Mouse (Mus musculus): ENCODE data around the gene Lrrc55. TPM values are rescaled to one million over a fixed set of nuclear protein-coding genes. Genes with fewer than 3 reads are reported as not detected.
"Not testable (repeated sequence)": the region's sequence is repeated elsewhere in the genome, so short reads cannot be mapped to it uniquely, and the experiment has no call there.

Gene Lrrc55
- 0.45 and 0.46 TPM in 2 replicates for polyA plus RNA-seq (2016; fragmentation: Nextera tagmentation; extraction: Ambion mirVana)

DNA sequence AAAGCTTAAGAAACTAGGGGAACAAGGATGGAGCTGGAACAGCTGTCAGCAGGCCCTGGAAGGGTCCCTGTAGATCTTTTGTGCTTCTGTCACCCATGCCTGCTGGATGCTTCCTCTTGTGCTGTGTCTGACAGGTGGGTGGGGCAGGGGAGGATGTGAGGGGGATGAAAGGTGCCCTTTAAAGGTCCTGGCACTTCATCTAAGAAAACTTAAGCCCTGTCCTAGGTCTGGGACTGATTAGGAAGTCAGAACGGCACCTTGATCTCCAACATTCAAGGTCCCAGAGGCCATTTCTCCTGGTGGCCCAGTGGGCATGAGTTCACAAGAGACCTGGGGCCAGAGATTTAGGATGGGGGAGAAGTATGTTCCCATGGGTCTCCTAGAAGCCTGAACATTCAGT is at the start of gene Lrrc55:
Lrrc55 (minus strand) TSS at position 297 of the 400 bp plus-strand sequence.
- Histone ChIP-seq H3K4me2 (peak within 1 kb of the TSS; percentile 66), H3K4me3 (replicated peaks) (peak within 1 kb of the TSS; percentile 34), H3K27me3 (peaks cover 23% of the 10 kb centered on the region), H3K4me1 (replicated peaks) (peaks cover 9% of the 10 kb centered on the region; the same call in 1 of the 2 replicates), H3K36me3 (no peaks in the 10 kb centered on the region), H3K9ac (replicated peaks) (0 out of 2 replicates have a peak within 1 kb of the TSS, but pooled peaks have one; percentile 47), H3K27ac (no peak within 1 kb of the TSS), H3K9me3 (no peaks in the 10 kb centered on the region)
- WGBS, result 79% methylated on average over 1 of the region's 1 CpGs
- no peak for ATAC-seq (ENCODE audit: insufficient number of reproducible peaks, insufficient read depth, low FRiP score, low TSS enrichment, low read depth)

- WGBS, result 10% methylated on average over 4 of the region's 4 CpGs
- H3K9ac ChIP-seq (replicated peaks), result no peak overlapping the region
- peak; percentile 53; the same call in 1 of the 2 replicates for ATAC-seq (ENCODE audit: insufficient number of reproducible peaks, insufficient read depth, low FRiP score, low TSS enrichment, low read depth)
These were observed 49.6 kb upstream of the Lrrc55 start for GRCm38 (mm10) chr2:85246506-85247082.

GRCm38 (mm10) chr2:85245737-85246136 is 48.7 kb upstream of the Lrrc55 start:
- H3K36me3 ChIP-seq, result no peaks in the 10 kb centered on the region
- no peak overlapping the region for H3K27ac ChIP-seq
- H3K4me1 ChIP-seq (replicated peaks), result no peaks in the 10 kb centered on the region
- H3K9me3 ChIP-seq, result no peaks in the 10 kb centered on the region
- WGBS, result 55% methylated on average over 5 of the region's 5 CpGs
- ATAC-seq (ENCODE audit: insufficient number of reproducible peaks, insufficient read depth, low FRiP score, low TSS enrichment, low read depth), result no peak
- no peaks in the 10 kb centered on the region for H3K27me3 ChIP-seq
- no peak overlapping the region for H3K4me2 ChIP-seq
- H3K9ac ChIP-seq (replicated peaks), result no peak overlapping the region
- no peak overlapping the region for H3K4me3 ChIP-seq (replicated peaks)

More at GRCm38 (mm10) chr2:85246506-85247082, 49.6 kb upstream of the Lrrc55 start:
- Histone ChIP-seq H3K9me3 (no peaks in the 10 kb centered on the region), H3K4me3 (replicated peaks) (no peak overlapping the region), H3K4me2 (no peak overlapping the region), H3K4me1 (replicated peaks) (no peaks in the 10 kb centered on the region), H3K27ac (no peak overlapping the region), H3K27me3 (no peaks in the 10 kb centered on the region), H3K36me3 (no peaks in the 10 kb centered on the region)

GRCm38 (mm10) chr2:85238068-85238667 is 41.2 kb upstream of the Lrrc55 start:
- H3K27me3 ChIP-seq, result no peaks in the 10 kb centered on the region
- no peak overlapping the region for H3K27ac ChIP-seq
- H3K4me1 ChIP-seq (replicated peaks), result no peaks in the 10 kb centered on the region
- H3K4me3 ChIP-seq (replicated peaks), result no peak overlapping the region
- WGBS, result 19% methylated on average over 4 of the region's 4 CpGs
- H3K9me3 ChIP-seq, result no peaks in the 10 kb centered on the region
- no peak overlapping the region for H3K9ac ChIP-seq (replicated peaks)
- H3K4me2 ChIP-seq, result no peak overlapping the region
- no peak for ATAC-seq (ENCODE audit: insufficient number of reproducible peaks, insufficient read depth, low FRiP score, low TSS enrichment, low read depth)
- H3K36me3 ChIP-seq, result no peaks in the 10 kb centered on the region

DNA sequence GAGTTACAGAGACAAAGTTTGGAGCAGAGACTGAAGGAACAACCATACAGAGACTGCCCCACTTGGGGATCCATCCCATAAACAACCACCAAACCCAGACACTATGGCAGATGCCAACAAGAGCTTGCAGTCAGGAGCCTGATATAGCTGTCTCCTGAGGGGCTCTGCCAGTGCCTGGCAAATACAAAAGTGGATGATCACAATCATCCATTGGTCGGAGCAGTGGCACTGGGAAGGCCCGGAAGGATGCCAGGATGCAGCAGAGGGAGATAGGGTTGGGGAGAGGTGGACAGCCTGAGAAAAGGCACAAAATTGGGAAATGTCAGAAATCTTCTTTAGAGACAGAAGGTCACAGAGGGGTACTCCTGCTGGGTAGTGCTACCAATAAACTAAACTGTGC is 40.2 kb upstream of the Lrrc55 start:
- not testable (repeated sequence) for H3K4me2 ChIP-seq; H3K27me3 ChIP-seq; ATAC-seq (ENCODE audit: insufficient number of reproducible peaks, insufficient read depth, low FRiP score, low TSS enrichment, low read depth); H3K27ac ChIP-seq; H3K9me3 ChIP-seq; H3K4me3 ChIP-seq (replicated peaks); H3K9ac ChIP-seq (replicated peaks); H3K36me3 ChIP-seq; H3K4me1 ChIP-seq (replicated peaks)
- WGBS, result 87% methylated on average over 2 of the region's 2 CpGs

GRCm38 (mm10) chr2:85230771-85231511 is 33.9 kb upstream of the Lrrc55 start:
- ATAC-seq (ENCODE audit: insufficient number of reproducible peaks, insufficient read depth, low FRiP score, low TSS enrichment, low read depth), result no peak
- Histone ChIP-seq H3K4me3 (replicated peaks) (no peak overlapping the region), H3K27ac (no peak overlapping the region), H3K4me1 (replicated peaks) (no peaks in the 10 kb centered on the region), H3K4me2 (no peak overlapping the region), H3K27me3 (no peaks in the 10 kb centered on the region), H3K9ac (replicated peaks) (no peak overlapping the region), H3K36me3 (no peaks in the 10 kb centered on the region), H3K9me3 (no peaks in the 10 kb centered on the region)
- 83% methylated on average over 4 of the region's 4 CpGs for WGBS

- Histone ChIP-seq H3K27me3 (no peaks in the 10 kb centered on the region), H3K4me1 (replicated peaks) (peaks cover 11% of the 10 kb centered on the region), H3K36me3 (no peaks in the 10 kb centered on the region), H3K9me3 (no peaks in the 10 kb centered on the region), H3K27ac (no peak overlapping the region), H3K4me3 (replicated peaks) (no peak overlapping the region), H3K4me2 (no peak overlapping the region), H3K9ac (replicated peaks) (no peak overlapping the region)
- 73% methylated on average over 3 of the region's 3 CpGs for WGBS
- ATAC-seq (ENCODE audit: insufficient number of reproducible peaks, insufficient read depth, low FRiP score, low TSS enrichment, low read depth), result no peak
These were observed 32.6 kb upstream of the Lrrc55 start for GRCm38 (mm10) chr2:85229606-85230005.

DNA sequence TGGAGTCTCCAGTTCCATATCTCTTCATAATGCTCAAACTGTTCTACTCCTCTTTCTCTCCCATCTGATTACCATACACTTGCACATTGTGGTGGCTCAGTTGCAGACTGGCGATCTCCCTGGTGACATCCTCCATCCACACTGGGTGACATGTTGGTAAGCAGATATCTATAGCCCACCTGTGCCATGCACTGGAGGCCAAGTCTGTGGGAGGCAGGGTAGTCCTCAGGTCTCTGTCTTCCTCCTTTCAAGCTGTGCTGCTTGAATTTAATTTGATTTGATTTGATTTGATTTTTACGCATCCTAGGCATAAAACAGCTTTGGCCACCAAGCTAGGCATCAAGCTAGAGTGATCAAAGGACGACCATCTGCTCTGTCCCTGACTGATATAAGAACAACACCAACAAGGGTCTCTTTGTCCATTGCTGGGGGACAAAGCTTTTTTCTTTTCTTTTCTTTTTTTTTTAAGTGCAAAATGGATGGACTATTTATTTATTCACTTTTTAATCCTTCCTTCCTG is 30.9 kb upstream of the Lrrc55 start:
- no peaks in the 10 kb centered on the region for H3K36me3 ChIP-seq

GRCm38 (mm10) chr2:85224221-85225179 is 27.5 kb upstream of the Lrrc55 start:
- peak overlapping the region; percentile 59 for H3K27ac ChIP-seq
- WGBS, result 34% methylated on average over 17 of the region's 17 CpGs
- H3K36me3 ChIP-seq, result no peaks in the 10 kb centered on the region
- no peak for ATAC-seq (ENCODE audit: insufficient number of reproducible peaks, insufficient read depth, low FRiP score, low TSS enrichment, low read depth)
- H3K4me3 ChIP-seq (replicated peaks), result no peak overlapping the region
- H3K4me1 ChIP-seq (replicated peaks), result peaks cover 24% of the 10 kb centered on the region
- no peaks in the 10 kb centered on the region for H3K9me3 ChIP-seq
- peak overlapping the region; percentile 36 for H3K4me2 ChIP-seq
- no peaks in the 10 kb centered on the region for H3K27me3 ChIP-seq
- no peak overlapping the region for H3K9ac ChIP-seq (replicated peaks)

More for the DNA sequence above, 30.9 kb upstream of the Lrrc55 start:
- Histone ChIP-seq H3K9me3 (no peaks in the 10 kb centered on the region), H3K27me3 (no peaks in the 10 kb centered on the region), H3K4me1 (replicated peaks) (peaks cover 24% of the 10 kb centered on the region), H3K4me2 (no peak overlapping the region), H3K4me3 (replicated peaks) (no peak overlapping the region), H3K27ac (no peak overlapping the region), H3K9ac (replicated peaks) (no peak overlapping the region)
- no peak for ATAC-seq (ENCODE audit: insufficient number of reproducible peaks, insufficient read depth, low FRiP score, low TSS enrichment, low read depth)
- 83% methylated on average over 3 of the region's 3 CpGs for WGBS

GRCm38 (mm10) chr2:85216606-85217005 is 19.6 kb upstream of the Lrrc55 start:
- H3K27ac ChIP-seq, result no peak overlapping the region
- no peak overlapping the region for H3K4me2 ChIP-seq
- H3K4me3 ChIP-seq (replicated peaks), result no peak overlapping the region
- no peak overlapping the region for H3K9ac ChIP-seq (replicated peaks)
- H3K36me3 ChIP-seq, result no peaks in the 10 kb centered on the region
- peaks cover 5% of the 10 kb centered on the region; the same call in 1 of the 2 replicates for H3K4me1 ChIP-seq (replicated peaks)
- ATAC-seq (ENCODE audit: insufficient number of reproducible peaks, insufficient read depth, low FRiP score, low TSS enrichment, low read depth), result no peak
- H3K27me3 ChIP-seq, result no peaks in the 10 kb centered on the region
- H3K9me3 ChIP-seq, result no peaks in the 10 kb centered on the region
